Mouse (Mus musculus) 3134 (cell line): ENCODE data around the gene Nf1.

Source experiments
- DNase-seq: peaks from one replicate; pipeline ENCODE4 v3.0.0-alpha.2; 2011; ENCODE audit warnings: low spot score; ENCODE audit not compliant: insufficient read length; ENCODE audit errors: extremely low read depth

Nf1 gene

DNA sequence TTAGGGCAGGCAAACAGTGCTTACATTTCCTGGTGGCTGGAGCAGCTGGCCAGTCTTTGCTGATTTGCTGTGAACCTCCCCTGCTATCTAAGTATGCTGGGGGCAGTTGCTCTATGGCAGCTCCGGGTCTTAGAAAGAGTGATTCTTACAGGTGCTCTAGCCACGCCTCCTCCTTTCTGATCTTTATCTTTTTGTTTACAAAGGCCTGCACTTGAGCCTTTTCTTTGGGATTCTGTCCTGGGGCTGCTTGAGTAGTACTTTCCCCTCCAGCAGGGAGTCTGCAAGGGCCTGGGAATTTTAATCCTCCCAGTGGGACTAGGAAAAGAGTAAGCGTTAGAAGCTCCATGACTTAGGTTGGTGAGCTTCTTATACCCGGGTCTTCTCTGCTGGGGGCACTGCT is 12.4 kb upstream of the Nf1 start:
- DNase-seq: no peak

DNA sequence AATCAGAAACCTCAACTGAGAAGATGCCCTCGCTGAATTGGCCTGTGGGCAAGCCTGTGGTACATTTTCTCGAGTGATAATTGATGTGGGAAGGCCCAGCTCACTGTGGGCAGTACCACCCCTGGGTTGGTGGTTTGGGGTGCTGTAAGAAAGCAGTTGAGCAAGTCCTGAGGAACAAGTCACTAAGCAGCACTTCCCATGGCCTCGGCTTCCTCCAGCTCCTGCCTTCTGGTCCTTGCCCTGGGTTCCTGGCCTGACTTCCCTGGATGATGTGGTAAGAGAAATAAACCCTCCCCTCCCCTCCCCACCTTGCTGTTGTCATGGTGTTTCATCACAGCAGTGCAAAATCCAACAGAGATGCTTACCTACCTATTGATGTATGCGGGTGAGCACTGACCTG is 11.4 kb upstream of the Nf1 start:
- DNase-seq: no peak

- no peak for DNase-seq
Observed at GRCm38 (mm10) chr11:79329585-79329984, 9.9 kb upstream of the Nf1 start.

DNA sequence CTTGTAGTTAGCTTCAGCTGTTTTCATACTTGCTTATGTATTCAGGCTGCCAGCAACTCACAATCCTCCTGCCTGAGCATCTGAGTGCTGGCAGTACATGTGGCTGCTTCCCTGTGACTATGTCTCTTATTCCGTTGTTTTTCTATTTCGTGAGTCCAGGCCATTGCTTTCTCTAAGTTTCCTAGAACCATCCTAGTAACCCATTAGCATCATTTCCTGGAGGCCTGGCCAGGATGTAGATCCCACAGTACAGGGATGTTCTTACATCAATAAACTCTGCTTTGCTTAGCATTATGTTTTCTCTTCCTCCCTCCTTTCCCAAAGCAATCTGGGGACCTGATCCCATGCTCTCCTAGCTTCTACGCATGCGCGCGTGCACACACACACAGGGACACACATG is 4.4 kb upstream of the Nf1 start:
- no peak for DNase-seq

GRCm38 (mm10) chr11:79336722-79337267 is 2.7 kb upstream of the Nf1 start:
- DNase-seq: no peak

DNA sequence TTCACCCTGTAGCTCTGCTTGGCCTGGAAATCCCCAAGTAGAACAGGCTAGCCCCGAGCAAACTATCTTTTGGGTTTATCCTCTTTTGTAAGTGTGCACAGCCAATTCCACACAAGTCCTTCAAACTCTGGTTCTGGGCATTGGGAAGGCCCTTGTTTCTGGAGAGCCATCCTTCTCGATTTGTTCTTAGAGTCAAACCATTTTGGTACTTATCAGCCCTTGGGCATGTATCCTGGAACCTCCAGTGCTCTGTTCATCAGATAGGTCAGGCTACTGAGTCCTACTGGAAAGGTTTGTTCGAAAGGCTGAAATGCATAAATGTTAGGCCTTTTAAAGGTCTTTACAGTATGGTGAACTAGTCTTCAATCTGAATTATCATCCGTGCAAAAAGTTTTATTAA is 872 bp upstream of the Nf1 start:
- DNase-seq: no peak

- peak; percentile 48 for DNase-seq
Observed at GRCm38 (mm10) chr11:79339808-79340781, 602 bp downstream of the Nf1 start.

DNA sequence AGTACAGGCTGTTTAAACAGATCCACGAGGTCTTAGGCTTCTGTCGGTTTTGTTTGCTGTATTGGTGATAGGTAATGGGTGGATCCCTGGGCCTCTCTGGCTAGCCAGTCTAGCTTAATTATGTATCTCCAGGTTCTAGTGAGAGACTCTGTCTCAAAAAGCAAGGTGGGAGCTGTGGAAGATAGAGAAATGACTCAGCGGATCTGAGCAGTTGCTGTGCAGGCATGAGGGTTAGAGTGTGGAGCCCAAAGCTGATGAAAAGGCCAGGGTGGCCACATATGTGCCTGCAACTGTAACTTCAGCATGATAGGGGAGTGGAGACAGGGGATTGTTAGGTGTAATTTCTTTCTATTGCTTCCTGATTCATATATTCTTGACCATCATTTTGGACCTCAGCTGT is 17.5 kb downstream of the Nf1 start:
- no peak for DNase-seq

- no peak for DNase-seq
Observed at GRCm38 (mm10) chr11:79357397-79357796, 17.9 kb downstream of the Nf1 start.

DNA sequence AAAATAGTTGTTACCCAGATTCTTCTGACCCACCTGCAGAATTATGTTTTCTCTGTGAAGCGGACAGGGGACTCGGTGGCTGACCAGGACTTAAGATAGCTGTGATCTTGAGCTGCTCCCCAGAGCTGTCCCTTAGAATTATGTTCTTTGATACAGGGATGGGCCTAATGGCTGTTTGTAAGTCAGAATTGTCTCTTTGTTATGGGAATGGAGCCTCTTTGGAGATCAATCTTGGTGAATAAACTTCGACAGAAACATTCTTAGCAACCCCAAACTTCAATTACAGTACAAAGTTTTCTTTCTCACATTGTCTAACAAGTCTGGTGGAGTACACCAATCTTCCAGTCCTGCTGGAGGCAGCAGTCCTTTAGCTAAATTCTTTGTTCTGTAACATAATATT is 25.5 kb downstream of the Nf1 start:
- no peak for DNase-seq

DNA sequence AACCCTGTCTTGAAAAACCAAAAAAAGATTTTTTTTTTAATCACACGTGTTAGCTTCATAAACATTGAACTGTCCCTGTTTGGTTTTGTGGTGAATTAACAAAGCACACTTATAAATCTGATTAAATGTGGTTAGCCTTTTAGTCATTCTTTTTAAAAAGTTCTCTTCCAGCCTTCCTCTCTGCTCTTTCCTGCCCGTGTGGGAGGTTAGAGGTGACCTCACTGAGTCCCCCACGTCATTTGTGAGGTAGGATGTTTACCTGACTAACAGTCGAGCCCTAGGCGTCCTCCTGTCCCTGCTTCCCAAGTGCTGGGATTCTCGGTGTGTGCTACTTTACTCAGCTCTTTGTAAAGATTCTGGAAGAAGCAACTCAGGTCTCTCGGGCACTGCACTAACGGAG is 26.8 kb downstream of the Nf1 start:
- no peak for DNase-seq

DNA sequence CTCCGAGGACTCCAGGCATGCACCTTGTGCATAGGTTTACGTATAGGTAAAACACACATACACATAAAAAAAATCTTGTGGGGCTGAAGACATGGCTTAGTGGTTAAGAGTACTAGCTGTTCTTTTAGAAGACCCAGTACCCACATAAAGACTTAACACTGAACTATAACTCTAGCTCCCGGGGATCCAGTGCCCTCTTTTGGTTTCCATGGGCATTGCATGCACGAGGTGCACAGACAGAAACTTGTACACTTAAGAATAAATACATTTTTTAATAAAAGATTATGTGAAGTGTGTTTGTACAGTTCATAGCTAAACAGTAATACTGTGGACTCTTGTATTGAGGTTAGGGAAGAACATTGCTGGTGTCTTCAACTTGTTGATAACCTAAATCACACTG is 33.5 kb downstream of the Nf1 start:
- no peak for DNase-seq

DNA sequence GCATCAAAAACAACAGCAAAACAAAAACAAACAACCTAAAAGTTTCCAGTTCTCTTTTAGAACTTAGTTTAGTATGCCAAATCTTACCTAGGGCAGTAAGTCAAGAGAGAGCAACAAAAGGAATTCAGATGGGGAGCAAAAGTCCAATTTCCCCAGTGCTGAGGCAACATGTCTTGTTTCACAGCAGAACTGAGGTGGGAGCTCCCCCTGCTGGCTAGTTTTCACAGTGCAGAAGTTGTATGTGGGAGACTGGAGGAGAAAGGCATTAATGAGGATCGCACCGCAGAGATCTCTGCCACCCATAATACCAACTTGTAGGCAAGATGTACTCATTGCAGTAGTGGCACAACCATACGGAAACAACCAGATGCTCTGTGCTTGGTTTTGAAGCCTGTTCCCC is 58.8 kb downstream of the Nf1 start:
- peak; percentile 28 for DNase-seq

DNA sequence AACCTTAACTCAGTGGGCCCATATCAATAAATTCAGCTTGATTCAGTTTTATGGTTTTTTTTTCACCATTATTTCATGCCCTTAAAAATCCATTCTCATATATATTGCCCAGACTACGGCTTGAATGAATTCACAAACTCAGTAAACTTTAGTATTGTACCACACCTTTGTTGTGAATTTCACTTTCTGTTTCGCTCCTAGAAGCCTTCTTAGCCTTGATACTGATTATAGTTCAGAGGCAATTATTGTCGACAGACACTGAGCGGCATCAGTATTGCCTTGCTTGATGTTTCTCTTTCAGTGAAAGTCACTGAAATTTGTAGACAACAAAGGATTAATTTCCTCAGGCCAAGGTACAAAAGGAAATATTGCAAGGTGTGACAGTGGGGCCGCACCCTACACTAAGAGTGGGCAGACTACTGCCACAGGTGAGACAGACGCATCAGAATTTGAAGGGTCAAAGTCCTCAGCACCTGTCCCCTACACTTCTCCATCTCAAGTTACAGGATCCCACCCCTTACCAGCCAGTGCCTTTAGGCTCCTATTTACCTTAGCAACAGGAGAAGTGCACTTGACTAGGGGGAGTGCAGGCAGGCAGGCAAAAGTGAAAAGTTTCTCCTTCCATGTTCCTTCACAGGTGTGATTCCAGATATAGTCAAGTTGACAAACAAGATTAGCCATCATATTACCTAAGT is 64.3 kb downstream of the Nf1 start:
- DNase-seq: no peak

- DNase-seq: no peak
Observed at GRCm38 (mm10) chr11:79413761-79414513, 74.4 kb downstream of the Nf1 start.

DNA sequence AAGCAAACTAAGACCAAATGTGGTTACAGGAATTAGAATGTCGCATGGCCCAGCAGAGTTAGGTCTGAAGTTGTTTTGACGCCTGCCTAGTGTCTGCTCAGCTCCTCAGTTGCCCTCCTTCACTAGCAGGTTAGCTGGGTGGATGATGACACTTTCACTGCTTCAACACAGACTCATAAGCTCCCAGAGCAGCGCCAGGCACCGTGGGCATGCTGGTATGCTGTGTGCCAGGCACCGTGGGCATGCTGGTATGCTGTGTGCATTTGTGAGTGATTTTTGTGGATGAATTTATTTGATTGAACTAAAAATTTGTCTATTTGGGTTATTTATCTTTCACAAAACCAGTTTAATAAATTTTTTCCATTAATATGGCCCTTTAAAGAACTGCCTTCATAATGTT is 83.0 kb downstream of the Nf1 start:
- DNase-seq: no peak

DNA sequence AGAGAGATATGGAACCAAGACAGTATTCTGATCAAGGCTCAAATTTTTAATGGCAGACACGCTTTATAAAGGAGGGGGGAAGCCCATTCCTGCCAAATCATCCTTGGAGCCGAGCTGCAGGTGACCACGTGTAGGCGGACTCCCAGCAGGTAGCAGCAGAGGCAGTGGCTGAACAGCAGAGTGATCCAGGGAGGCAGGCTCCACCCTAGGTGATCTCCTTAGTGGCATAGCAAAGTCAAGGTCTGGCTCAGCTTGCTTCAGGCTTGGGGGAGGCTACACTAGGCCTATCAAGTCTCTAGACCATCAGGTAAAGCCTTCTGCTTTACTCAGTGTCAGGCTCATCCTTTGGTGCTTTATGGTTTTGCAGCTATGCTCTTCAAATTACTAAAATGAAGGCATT is 87.1 kb downstream of the Nf1 start:
- DNase-seq: no peak

- no peak for DNase-seq
Observed at GRCm38 (mm10) chr11:79427638-79428037, 88.1 kb downstream of the Nf1 start.

DNA sequence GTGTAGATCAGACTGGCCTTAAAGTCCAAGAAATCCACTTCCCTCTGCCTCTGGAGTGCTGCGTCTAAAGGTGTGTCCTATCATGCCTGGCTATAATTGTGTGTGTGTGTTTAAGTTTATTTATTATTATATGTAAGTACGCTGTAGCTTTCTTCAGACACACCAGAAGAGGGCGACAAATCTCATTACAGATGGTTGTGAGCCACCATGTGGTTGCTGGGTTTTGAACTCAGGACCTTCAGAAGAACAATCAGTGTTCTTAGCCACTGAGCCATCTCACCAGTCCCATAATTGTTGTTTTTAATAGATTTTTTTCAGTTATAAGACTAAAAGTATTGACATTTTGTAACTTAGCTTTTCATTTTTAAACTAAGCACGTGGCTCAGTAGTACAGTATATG is 95.8 kb downstream of the Nf1 start:
- no peak for DNase-seq

GRCm38 (mm10) chr11:79448361-79448760 is 108.9 kb downstream of the Nf1 start:
- DNase-seq: no peak

DNA sequence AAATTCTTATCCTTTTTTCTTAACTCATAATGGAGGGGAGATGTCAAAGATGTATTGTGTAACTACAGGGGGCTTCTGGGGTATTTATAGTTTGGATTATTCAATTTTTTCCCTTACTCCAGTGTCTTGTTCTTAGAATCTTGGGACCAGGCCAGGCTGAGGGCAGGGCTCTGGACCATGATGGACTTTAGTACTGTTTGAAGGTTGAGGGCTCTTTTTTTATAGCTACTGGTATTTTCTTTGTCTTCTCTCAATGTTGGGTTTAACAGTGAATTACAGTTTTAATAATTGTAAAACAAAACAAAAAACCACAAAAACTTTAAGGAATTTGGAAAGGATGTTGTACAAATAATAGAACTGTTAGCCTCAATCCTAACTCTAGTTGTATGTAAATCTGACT is 113.5 kb downstream of the Nf1 start:
- DNase-seq: no peak
